Mouse (Mus musculus): ENCODE data around the gene Mkln1. TPM values are rescaled to one million over a fixed set of nuclear protein-coding genes. Genes with fewer than 3 reads are reported as not detected.
"Not testable (repeated sequence)": the region's sequence is repeated elsewhere in the genome, so short reads cannot be mapped to it uniquely, and the experiment has no call there.

Gene Mkln1
- polyA plus RNA-seq, 1 experiment from 2014 or later, result 127 TPM

DNA sequence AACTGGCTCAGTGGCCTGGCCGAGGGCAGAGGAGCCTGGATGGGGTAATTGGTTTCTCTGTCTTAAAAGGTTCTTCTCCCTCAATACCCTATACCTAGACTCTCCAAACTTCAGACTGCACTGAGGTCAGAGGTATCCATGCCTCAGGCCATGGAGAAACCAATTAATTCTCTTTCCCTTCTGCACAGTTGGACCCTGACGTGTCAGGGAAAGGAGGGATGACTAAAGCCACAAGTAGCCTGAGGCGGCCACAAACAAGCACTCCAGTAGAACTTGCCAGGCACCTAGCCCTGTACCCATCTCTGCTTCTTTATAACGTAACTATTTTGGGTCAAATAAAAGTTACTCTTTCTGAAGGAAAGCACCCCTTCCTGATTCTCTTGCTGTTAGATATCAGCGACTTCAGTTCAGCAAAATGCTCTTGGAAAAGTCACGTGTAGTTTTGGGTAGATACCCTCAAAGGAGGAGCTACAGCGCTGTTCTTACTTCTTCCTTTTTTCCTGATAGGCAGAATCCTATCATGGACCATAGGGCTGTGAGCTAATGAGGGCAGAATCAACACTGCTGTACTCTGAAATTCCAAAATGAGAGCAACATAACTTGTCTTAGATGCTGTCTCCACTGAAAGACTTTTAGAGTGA, 158.0 kb downstream of the Mkln1 start:
- H3K4me3 ChIP-seq (ENCODE audit: low read depth, low read length), result no peak overlapping the region
- H3K4me2 ChIP-seq (replicated peaks; ENCODE audit: low read depth, low read length), result no peak overlapping the region
- H3K27me3 ChIP-seq (replicated peaks; ENCODE audit: insufficient read depth, low read length), result no peaks in the 10 kb centered on the region
- ATAC-seq (no peak), DNase-seq (ENCODE audit: low spot score) (no peak)
- 83% methylated on average over 7 of the region's 7 CpGs for WGBS
- TF ChIP-seq EP300 (IDR thresholded peaks at IDR 0.05) (no peak), CTCF (IDR thresholded peaks at IDR 0.05) (no peak)
- H3K9ac ChIP-seq (replicated peaks; ENCODE audit: low read depth), result no peak overlapping the region
- H3K4me1 ChIP-seq (ENCODE audit: insufficient read depth, low read depth, low read length), result no peaks in the 10 kb centered on the region; the same call in 1 of the 2 replicates
- no peak overlapping the region for H3K27ac ChIP-seq (ENCODE audit: low read length)
- H3K9me3 ChIP-seq (ENCODE audit: low read length), result no peaks in the 10 kb centered on the region
- no peaks in the 10 kb centered on the region for H3K36me3 ChIP-seq (ENCODE audit: insufficient read depth, low read length)

DNA sequence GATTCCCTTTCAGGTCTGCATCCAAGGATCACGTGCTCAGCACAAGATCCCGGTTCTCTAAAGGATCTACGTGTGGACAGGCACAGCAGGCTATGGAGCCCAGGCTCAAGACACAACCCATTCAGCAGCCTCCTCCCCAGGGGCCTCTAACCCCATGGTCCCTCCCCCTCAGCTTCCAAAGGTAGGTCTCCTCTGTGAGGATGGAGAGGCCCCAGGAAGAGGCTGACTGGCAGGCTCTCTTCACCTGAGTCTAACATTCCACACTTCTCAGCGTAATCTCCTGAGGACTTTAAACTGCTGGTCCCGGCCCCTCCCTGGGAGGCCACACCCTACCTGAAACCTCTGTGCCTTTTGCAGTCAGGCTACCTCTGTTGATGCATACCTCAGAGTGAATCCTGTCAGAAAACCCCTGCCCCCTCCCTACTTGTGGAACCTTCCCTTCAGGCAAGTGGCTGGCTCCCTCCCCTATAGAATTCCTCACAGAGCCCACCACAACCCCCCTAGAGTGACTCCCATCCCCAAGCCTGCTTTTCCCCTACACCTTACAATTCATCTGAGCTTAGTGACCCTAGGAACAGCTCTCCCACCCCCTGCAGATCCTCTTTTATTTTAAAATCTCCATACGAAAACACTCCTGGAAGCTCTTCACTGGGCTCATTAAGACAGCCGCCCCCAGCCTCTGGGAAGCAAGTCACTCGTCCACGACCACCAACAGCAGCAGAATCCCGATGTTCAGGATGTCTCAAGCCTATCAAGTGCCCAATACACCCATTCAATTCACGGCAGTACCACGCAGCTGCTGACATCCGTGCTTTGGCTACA, 161.8 kb downstream of the Mkln1 start:
- Histone ChIP-seq H3K4me3 (ENCODE audit: low read depth, low read length) (peak overlapping the region; percentile 55; the same call in 1 of the 2 replicates), H3K36me3 (ENCODE audit: insufficient read depth, low read length) (no peaks in the 10 kb centered on the region), H3K4me2 (replicated peaks; ENCODE audit: low read depth, low read length) (peak overlapping the region; percentile 82), H3K27ac (ENCODE audit: low read length) (0 out of 2 replicates have a peak overlapping the region, but pooled peaks have one; percentile 47), H3K27me3 (replicated peaks; ENCODE audit: insufficient read depth, low read length) (0 out of 2 replicates have a peak, but pooled peaks cover 4% of the 10 kb centered on the region), H3K9me3 (ENCODE audit: low read length) (no peaks in the 10 kb centered on the region), H3K9ac (replicated peaks; ENCODE audit: low read depth) (no peak overlapping the region), H3K4me1 (ENCODE audit: insufficient read depth, low read depth, low read length) (no peaks in the 10 kb centered on the region; the same call in 1 of the 2 replicates)
- 23% methylated on average over 13 of the region's 13 CpGs for WGBS
- DNase-seq (ENCODE audit: low spot score) (peak; percentile 45), ATAC-seq (peak; percentile 34)
- TF ChIP-seq CTCF (IDR thresholded peaks at IDR 0.05) (0 out of 2 replicates have a peak, but pooled peaks have one; percentile 2), EP300 (IDR thresholded peaks at IDR 0.05) (peak; percentile 22; the same call in 1 of the 2 replicates)

DNA sequence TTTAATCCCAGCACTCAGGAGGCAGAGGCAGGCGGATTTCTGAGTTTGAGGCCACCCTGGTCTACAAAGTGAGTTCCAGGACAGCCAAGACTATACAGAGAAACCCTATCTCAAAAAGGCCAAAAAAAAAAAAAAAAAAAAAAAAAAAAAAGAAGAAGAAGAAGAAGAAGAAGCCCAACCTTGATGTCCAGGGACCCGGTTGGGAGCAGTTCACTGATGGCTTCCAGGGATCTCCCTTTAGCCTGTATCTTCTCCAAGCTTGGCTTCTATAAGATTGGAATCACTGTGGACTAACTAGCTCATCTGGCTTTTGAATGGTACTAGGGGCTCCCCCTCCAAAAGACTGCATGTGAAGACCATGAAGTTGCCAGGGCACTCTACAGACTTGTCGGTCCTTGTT, 163.4 kb downstream of the Mkln1 start:
- peak overlapping the region; percentile 55 for H3K4me3 ChIP-seq (ENCODE audit: low read depth, low read length)
- peak overlapping the region; percentile 82 for H3K4me2 ChIP-seq (replicated peaks; ENCODE audit: low read depth, low read length)
- H3K36me3 ChIP-seq (ENCODE audit: insufficient read depth, low read length); H3K27me3 ChIP-seq (replicated peaks; ENCODE audit: insufficient read depth, low read length); DNase-seq (ENCODE audit: low spot score); H3K4me1 ChIP-seq (ENCODE audit: insufficient read depth, low read depth, low read length); H3K9me3 ChIP-seq (ENCODE audit: low read length); ATAC-seq: not testable (repeated sequence)
- 29% methylated on average over 3 of the region's 3 CpGs for WGBS
- H3K27ac ChIP-seq (ENCODE audit: low read length), result peak overlapping the region; percentile 72
- peak overlapping the region; percentile 74; the same call in 1 of the 2 replicates for H3K9ac ChIP-seq (replicated peaks; ENCODE audit: low read depth)

DNA sequence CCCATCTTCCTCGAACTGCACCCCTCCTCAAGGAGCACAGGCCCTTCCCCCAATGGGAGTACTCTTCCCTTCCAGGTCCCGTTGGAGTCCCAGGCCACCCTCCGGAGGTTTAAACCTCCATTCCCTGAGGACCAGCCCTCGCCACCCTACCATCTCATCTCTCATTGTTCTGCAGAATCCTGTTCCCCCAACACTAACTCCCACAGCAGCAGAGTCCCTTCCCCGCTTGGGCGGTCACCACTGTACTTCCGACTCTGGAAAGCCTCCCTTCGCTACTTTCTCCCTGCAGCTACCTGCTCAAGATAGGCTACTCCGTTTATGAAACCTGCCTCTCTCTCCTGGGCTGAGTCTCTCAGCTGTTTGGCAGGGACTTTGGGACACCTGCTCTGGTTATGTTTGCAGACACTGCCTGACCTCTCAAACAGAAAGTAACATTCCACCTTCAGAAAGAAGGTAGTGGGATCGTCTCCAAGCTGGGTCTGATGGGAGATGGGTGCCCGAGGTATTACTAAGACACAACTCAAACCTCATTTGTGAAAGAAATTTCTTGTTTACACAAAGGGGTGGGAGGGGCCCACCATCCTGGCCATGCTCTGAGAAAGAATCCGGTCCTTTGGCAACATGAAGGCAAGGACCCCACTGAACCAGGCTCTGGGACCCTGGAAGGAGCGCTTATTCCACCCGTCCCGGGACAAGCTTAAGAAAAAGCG, 164.0 kb downstream of the Mkln1 start:
- peak; percentile 29 for DNase-seq (ENCODE audit: low spot score)
- no peaks in the 10 kb centered on the region for H3K36me3 ChIP-seq (ENCODE audit: insufficient read depth, low read length)
- TF ChIP-seq EP300 (IDR thresholded peaks at IDR 0.05) (no peak), CTCF (IDR thresholded peaks at IDR 0.05) (no peak)
- no peak for ATAC-seq
- 0 out of 2 replicates have a peak, but pooled peaks cover 4% of the 10 kb centered on the region for H3K27me3 ChIP-seq (replicated peaks; ENCODE audit: insufficient read depth, low read length)
- WGBS, result 5% methylated on average over 16 of the region's 16 CpGs
- no peaks in the 10 kb centered on the region; the same call in 1 of the 2 replicates for H3K4me1 ChIP-seq (ENCODE audit: insufficient read depth, low read depth, low read length)
- H3K27ac ChIP-seq (ENCODE audit: low read length), result peak overlapping the region; percentile 72
- no peaks in the 10 kb centered on the region for H3K9me3 ChIP-seq (ENCODE audit: low read length)
- H3K4me2 ChIP-seq (replicated peaks; ENCODE audit: low read depth, low read length), result peak overlapping the region; percentile 82
- H3K4me3 ChIP-seq (ENCODE audit: low read depth, low read length), result peak overlapping the region; percentile 55
- peak overlapping the region; percentile 74 for H3K9ac ChIP-seq (replicated peaks; ENCODE audit: low read depth)

DNA sequence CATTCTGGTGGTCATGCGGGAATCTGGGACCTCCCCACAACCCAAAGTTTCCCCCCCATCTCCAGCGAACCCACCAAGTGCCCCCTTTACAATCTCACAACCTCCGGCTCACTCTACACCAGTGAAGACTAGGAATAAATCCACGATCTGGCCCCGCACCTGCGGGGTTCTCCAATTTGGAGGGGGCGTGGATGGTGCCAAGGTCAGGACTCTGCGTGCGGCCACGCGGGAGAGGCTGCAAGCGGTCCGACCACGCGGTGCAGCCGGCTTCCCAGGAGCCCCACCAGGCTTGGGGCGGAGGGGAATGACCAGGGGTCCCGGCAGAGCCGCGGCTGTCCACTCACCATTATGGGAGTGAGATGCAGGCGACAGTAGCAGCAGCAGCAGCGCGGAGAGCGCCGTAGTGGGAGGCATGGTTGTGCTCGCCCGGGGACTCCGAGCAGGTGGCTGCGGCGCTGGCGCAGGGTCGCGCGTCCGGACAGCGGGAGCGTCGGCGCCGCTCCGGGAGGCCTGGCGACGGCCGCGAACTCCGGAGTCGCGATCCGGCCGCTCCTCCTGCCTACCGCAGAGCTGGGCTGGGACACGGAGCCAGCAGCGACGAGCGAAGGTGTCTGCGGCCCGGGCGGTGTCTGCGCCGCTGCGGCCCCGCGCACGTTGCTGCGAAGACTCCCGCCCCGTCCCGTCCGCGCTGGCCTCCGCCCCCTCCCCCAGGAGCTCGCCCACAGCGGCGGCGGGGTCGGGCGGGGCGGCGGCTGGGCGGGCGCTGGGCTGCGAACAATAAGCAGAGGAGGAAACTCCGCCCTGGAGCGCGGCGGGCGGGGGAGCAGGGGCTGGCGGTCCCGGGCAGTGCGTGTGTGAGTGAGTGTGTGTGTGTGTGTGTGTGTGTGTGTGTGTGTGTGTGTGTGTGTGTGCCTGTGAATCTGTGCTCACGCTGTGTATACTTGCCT, 165.0 kb downstream of the Mkln1 start, which contains the start of gene Podxl:
Podxl (minus strand) TSS at position 747 of the 947 bp plus-strand sequence.
- ATAC-seq, result peak; percentile 93
- Histone ChIP-seq H3K4me2 (replicated peaks; ENCODE audit: low read depth, low read length) (peak within 1 kb of the TSS; percentile 82), H3K9me3 (ENCODE audit: low read length) (no peaks in the 10 kb centered on the region), H3K27ac (ENCODE audit: low read length) (peak within 1 kb of the TSS; percentile 72), H3K36me3 (ENCODE audit: insufficient read depth, low read length) (no peaks in the 10 kb centered on the region), H3K27me3 (replicated peaks; ENCODE audit: insufficient read depth, low read length) (0 out of 2 replicates have a peak, but pooled peaks cover 4% of the 10 kb centered on the region), H3K9ac (replicated peaks; ENCODE audit: low read depth) (peak within 1 kb of the TSS; percentile 74), H3K4me1 (ENCODE audit: insufficient read depth, low read depth, low read length) (no peaks in the 10 kb centered on the region; the same call in 1 of the 2 replicates), H3K4me3 (ENCODE audit: low read depth, low read length) (peak within 1 kb of the TSS; percentile 55)
- peak; percentile 49 for TF ChIP-seq EP300 (IDR thresholded peaks at IDR 0.05)
- TF ChIP-seq CTCF (IDR thresholded peaks at IDR 0.05), result no peak
- peak; percentile 87 for DNase-seq (ENCODE audit: low spot score)
- WGBS, result 3% methylated on average over 59 of the region's 91 CpGs
